In genomic region chr2:140959246-140959645, GRCm38 (mm10) we compare ENCODE assay signal across 25 mouse cellular contexts.
DNase-seq lines count a peak whose midpoint lies in the region; ATAC-seq lines count a peak whose summit lies in the region.
"Had no signal": no experiment of that assay in that cellular context is flagged by ENCODE, and none has a peak within 500 bp of the region (broad histone marks: within the 10 kb centered on the region; RNA-seq: fewer than 3 reads in every experiment).

No protein-coding gene starts in this region.

- no peaks in the 10 kb centered on the region for H3K36me3 ChIP-seq in liver, embryonic 12.5 days
- H3K36me3 ChIP-seq: embryonic facial prominence, embryonic 12.5 days; heart, embryonic 15.5 days; hindbrain, embryonic 15.5 days; limb, embryonic 15.5 days; neural tube, embryonic 12.5 days; stomach, embryonic 15.5 days had no signal

- ATAC-seq in cerebellum, adult (ENCODE audit: insufficient number of reproducible peaks, low FRiP score, low TSS enrichment): peak; percentile 84
- ATAC-seq in frontal cortex, adult (ENCODE audit: low TSS enrichment): peak; percentile 95
- ATAC-seq in liver, embryonic 12.5 days: no peak
- ATAC-seq: activated CD4-positive, CD25-positive, alpha-beta regulatory T cell, adult 4 months had no signal

- no peaks in the 10 kb centered on the region for H3K27me3 ChIP-seq in liver, embryonic 12.5 days (replicated peaks)
- H3K27me3 ChIP-seq: embryonic facial prominence, embryonic 12.5 days; heart, embryonic 15.5 days; hindbrain, embryonic 15.5 days; limb, embryonic 15.5 days; neural tube, embryonic 12.5 days; stomach, embryonic 15.5 days had no signal

- H3K27ac ChIP-seq in liver, embryonic 12.5 days: no peak overlapping the region
- H3K27ac ChIP-seq: embryonic facial prominence, embryonic 12.5 days; heart, embryonic 15.5 days; hindbrain, embryonic 15.5 days; kidney, postnatal 0 days; limb, embryonic 15.5 days; neural tube, embryonic 12.5 days; stomach, embryonic 15.5 days had no signal

- DNase-seq in cerebellum, adult 11 months: no peak
- no peak for DNase-seq in frontal cortex, postnatal 25 days (ENCODE audit: low spot score in 2 of 2)
- peak; percentile 10 for DNase-seq in cerebellum, postnatal 25 days
- peak; percentile 56 for DNase-seq in telencephalon, adult 2 months (ENCODE audit: low read depth, low spot score)
- DNase-seq: adrenal gland, postnatal 14 days; heart, postnatal 36 days; kidney, adult 2 months; left cerebral cortex, postnatal 4 days; lung, postnatal 4 days; midbrain, embryonic 14.5 days; retina, postnatal 1 day; right cerebral cortex, postnatal 4 days; thymus, adult 18-20 months; thymus, postnatal 36 days had no signal

- H3K4me2 ChIP-seq in liver, embryonic 12.5 days: no peak overlapping the region
- H3K4me2 ChIP-seq: embryonic facial prominence, embryonic 12.5 days; heart, embryonic 15.5 days; hindbrain, embryonic 15.5 days; limb, embryonic 15.5 days; neural tube, embryonic 12.5 days; stomach, embryonic 15.5 days had no signal

- H3K9ac ChIP-seq in liver, embryonic 12.5 days: no peak overlapping the region
- H3K9ac ChIP-seq: embryonic facial prominence, embryonic 12.5 days; heart, embryonic 15.5 days; hindbrain, embryonic 15.5 days; limb, embryonic 15.5 days; neural tube, embryonic 12.5 days; stomach, embryonic 15.5 days had no signal

- H3K9me3 ChIP-seq in liver, embryonic 12.5 days (replicated peaks): no peaks in the 10 kb centered on the region
- H3K9me3 ChIP-seq: embryonic facial prominence, embryonic 12.5 days; heart, embryonic 15.5 days; hindbrain, embryonic 15.5 days; limb, embryonic 15.5 days; neural tube, embryonic 12.5 days; stomach, embryonic 15.5 days had no signal

- no peaks in the 10 kb centered on the region for H3K4me1 ChIP-seq in liver, embryonic 12.5 days
- H3K4me1 ChIP-seq: embryonic facial prominence, embryonic 12.5 days; heart, embryonic 15.5 days; hindbrain, embryonic 15.5 days; limb, embryonic 15.5 days; neural tube, embryonic 12.5 days; stomach, embryonic 15.5 days had no signal

- 49% methylated on average over 2 of the region's 2 CpGs for WGBS in liver, embryonic 12.5 days (ENCODE audit: insufficient replicate concordance)

- no peak overlapping the region for H3K4me3 ChIP-seq in liver, embryonic 12.5 days
- H3K4me3 ChIP-seq: embryonic facial prominence, embryonic 12.5 days; heart, embryonic 15.5 days; hindbrain, embryonic 15.5 days; limb, embryonic 15.5 days; neural tube, embryonic 12.5 days; stomach, embryonic 15.5 days had no signal

Comparison
In these comparisons a context has a peak if more than half of its experiments do, and no peak if none do; other contexts are left out.
1. DNase-seq: peak in cerebellum, postnatal 25 days (2 of 2) and telencephalon, adult 2 months (single experiment); none in cerebellum, adult 11 months (single experiment) and frontal cortex, postnatal 25 days (0 of 2).